Mouse (Mus musculus): Measurements from ENCODE around the gene Lrg1.

Lrg1 gene

DNA sequence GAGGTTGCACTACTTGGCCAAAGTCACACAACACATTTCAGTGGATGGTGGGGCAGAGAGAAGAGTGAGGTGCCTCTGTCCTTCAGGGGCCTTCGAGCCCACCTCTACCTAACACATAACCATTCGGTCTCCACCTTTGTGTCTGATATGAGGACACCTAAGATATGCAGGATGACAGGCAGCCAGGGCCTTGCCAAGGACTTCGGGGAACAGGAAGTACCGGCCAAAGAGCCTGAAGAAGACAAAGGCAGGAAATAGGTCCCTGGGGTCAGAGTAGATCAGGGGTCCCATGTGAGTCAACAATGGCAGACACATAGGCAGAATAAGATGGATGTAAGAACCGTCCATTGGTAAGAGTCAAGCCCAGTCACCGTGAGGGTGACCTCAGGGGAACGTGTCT lies 14.8 kb upstream of the Lrg1 start:
- DNase-seq (ENCODE audit: low read depth in 1 of 2, low spot score in 2 of 2) = no peak

DNA sequence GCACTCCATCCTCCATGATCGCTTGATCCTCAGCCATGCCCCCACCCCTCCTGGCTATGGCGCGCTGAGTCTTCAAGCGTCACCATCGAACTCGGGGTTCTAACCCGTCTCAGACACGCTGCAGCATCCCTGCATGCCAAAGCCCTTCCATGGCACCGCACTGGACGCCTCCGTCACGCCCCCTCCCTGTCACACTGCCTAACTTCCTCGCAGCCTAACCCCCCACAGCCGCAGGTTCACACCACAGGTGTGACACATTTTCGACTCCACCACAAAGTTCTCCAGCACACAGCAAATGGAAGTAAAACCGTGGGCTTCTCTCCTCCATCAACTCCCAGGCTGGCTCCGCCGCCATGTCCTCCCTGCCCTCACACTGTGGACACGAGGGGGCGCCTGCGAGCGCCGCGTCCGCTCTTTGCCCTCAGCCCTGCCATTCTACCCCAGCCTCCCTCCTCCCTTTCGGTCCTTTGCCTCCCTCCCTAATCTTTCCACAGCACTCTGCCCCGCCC lies 12.7 kb upstream of the Lrg1 start:
- peak; percentile 48 to 72 for DNase-seq (ENCODE audit: low read depth in 1 of 2, low spot score in 2 of 2)

DNA sequence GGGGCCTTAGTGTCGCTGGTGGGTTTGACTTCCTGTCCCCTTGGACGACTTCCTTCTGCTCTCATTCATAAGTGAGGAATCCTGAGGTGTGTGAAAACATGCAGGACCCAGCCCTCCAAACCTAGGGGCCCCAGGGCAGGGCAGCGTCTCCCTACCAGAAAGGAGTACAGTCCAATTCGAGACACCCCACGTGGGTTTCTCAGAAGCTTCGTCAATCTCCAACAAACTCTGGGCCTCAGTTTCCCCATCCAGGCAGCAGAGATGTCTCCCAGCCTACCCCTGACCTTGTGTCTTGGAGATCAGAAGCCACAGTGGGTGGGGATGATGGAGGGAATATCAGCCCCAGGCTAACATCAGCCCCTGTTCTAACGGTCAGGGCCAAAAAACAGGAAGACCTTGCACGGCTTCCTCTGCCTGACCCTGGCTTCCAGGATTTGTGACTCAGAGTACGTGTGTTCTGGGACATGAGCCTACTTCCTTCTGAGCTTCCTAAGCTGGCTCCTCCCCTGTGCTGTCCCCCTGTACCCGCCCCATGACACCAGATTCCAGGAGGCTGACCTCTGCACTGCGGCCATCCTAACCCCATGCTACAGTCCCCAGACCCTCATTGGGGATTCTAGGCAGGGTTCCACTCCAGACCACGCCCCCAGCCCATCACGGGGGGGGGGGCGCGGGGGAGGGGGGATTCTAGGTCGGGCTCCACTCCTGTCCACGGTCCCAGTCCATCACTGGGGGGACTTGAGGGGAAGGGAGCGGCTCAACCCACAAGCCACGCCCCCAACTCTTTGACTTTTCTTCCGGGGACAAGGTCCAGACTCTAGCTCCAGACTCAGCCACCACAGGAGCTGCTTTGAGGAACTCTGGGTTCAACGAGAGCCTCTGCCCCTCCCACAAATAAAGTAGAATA lies 11.9 kb upstream of the Lrg1 start:
- peak; percentile 45 to 46 for DNase-seq (ENCODE audit: low read depth in 1 of 2, low spot score in 2 of 2)

DNA sequence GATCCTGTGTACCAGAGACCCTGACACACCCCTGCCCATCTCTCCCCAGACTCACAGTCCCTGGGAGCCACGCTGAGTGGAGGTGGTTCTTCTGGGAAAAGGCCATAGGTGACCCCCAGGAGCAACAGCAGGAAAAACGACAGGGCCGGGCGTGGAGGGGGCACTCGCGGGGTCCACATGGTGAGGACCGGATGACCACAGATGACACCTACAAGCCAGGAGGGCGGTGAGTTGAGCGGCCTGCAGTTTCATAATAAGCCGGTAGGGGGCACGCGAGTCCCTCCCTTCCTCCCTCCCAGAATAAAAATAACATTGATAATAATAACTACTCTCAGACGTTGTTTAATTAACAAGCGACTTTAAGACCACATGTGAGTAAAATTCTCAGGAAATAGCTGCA lies 10.9 kb upstream of the Lrg1 start:
- peak; percentile 33 to 62 for DNase-seq (ENCODE audit: low read depth in 1 of 2, low spot score in 2 of 2)

GRCm38 (mm10) chr17:56131814-56132213 lies 10.0 kb upstream of the Lrg1 start:
- DNase-seq (ENCODE audit: low read depth in 1 of 2, low spot score in 2 of 2) = peak; percentile 42 to 69

GRCm38 (mm10) chr17:56131136-56131535 lies 9.3 kb upstream of the Lrg1 start:
- no peak for DNase-seq (ENCODE audit: low read depth in 1 of 2, low spot score in 2 of 2)

DNA sequence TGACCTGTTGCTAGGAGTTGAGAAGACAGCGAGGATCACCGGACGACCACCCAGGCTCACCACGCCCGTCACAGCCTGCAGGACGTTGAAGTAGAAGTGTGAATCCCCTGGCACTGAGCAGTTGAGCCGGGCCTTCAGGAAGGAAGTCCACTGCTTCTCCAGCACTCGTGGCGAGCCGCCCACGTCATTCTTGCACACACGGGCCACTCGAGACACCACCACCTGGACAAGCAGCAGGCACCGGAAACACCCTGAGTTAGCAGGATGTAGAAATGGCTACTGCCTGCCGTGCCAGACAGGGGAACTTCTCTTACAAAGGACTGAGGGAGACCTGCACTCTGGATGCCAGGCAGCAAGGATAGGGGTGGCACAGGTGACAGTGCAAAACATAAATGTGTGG lies 6.4 kb upstream of the Lrg1 start:
- no peak for DNase-seq (ENCODE audit: low read depth in 1 of 2, low spot score in 2 of 2)

GRCm38 (mm10) chr17:56126175-56126574 lies 4.4 kb upstream of the Lrg1 start:
- no peak for DNase-seq (ENCODE audit: low read depth in 1 of 2, low spot score in 2 of 2)

GRCm38 (mm10) chr17:56125276-56125630 lies 3.5 kb upstream of the Lrg1 start:
- no peak for DNase-seq (ENCODE audit: low read depth in 1 of 2, low spot score in 2 of 2)

- no peak for DNase-seq (ENCODE audit: low read depth in 1 of 2, low spot score in 2 of 2)
Measured at GRCm38 (mm10) chr17:56124377-56125275, 2.8 kb upstream of the Lrg1 start.

DNA sequence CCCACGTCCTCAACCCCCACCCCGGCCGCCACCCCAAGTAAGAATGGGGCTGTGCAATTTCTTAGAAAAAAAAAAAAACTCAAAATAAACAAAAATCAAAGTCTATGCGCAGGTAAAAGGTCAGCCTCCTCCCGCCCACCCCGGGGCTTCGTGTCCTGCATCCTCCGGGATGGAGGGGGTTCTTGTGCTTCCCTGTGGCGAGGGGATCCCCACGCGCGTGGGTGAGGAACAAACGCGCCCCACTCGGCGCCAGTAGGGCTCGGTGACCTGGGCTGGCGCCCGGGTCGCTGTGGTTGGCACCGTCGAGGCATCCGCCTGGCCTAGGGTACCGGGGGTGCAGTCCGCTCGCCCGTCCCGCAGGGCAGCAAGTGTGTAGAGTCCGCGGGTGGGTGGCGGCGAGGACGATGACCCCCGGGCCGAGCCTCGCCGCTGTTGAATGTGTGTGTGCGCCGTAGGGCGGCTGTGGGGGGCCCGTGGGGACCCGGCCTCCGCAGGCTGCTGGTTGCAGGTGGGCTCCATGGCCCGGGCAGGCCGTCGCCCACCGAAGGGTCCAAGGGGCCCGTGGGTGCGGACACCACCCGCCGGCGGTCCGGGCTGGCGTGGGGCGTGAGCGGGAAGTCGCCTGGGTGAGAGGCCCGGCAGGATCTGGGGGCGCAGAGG lies 2.0 kb upstream of the Lrg1 start:
- no peak for DNase-seq (ENCODE audit: low read depth in 1 of 2, low spot score in 2 of 2)

DNA sequence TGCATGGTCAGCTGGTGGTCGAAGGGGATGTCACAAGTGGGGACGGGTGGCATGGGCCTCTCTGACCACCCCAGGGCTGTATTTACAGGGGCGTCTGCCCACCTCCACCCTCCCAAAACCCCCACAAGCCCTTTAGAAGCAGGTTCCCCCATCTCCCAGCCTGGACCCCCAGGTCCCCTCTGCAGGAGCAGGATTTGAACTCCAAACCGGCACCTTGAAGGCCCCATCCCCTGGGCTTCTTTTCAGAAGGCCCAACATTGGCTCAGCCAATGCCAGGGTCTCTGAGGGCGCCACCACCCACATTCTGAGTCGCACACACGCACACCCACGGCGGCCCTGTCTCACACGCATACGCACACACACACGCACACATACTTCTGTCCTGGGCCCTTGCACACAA lies 1.4 kb upstream of the Lrg1 start:
- no peak for DNase-seq (ENCODE audit: low read depth in 1 of 2, low spot score in 2 of 2)

DNA sequence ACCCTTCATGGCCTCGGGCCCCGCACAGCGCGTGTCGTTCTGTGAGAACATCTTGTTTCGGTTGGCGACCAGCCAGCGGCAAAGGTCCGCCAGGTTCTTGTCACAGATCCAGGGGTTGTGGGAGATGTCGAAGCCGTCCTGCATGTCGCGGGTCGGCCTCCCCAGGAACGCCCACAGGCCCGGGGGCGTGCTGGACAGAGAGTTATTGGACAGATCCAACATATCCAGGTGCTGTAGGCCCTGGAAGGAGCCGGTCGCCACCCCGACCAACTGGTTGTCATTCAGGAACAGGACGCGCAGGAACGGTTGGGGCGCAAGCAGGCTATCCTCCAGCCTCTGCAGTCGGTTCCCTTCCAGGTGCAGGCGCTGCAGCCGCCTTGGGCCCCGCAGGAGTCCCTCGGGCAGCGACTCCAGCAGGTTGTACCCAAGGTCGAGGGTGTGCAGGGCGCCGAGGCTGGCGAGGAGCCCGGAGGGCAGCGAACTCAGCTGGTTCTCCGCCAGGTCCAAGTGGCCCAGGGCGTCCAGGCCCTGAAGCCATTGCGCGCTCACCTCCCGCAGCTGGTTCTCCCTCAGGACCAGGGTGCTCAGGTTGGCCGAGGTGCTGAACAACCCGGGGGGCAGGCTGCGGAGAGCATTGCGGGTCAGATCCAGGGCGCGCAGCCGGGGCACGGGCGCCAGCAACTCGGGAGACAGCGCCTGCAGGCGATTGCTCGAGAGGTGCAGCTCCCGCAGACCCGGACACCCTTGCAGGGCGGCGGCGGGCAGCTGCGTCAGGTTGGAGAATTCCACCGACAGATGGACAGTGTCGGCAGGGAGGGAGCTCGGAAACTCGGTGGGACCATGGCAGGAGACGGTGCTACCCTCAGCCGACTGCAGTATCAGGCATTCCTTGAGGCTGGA lies 1.6 kb downstream of the Lrg1 start:
- no peak for DNase-seq (ENCODE audit: low read depth in 1 of 2, low spot score in 2 of 2)

- no peak for DNase-seq (ENCODE audit: low read depth in 1 of 2, low spot score in 2 of 2)
Measured at GRCm38 (mm10) chr17:56119431-56119830, 2.4 kb downstream of the Lrg1 start.

DNA sequence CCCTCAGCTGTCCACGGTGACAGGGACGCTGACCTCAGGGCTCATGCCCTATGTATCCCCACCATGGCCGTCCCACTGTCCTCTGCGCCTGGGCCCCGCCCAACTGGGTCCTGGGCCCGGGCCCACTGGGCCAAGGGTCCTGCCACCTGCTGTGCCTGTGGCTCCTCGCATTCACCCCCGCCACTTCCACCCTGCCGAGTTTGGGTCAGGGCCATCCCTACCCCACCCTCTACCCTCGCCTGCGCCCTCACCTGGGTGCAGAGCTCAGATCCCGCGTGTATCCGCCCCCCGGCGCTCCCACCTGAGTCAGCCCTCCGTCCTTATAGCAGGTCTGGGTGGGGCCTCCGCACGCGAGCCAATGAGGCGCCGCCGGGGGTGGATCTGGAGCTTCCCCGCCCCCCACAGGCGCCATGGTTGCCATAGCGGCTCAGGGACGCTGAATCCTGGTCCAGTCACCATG lies 4.5 kb downstream of the Lrg1 start, which contains the start of gene Plin5:
Gene Plin5, minus strand, starts transcription at position 346 of the 460 bp plus-strand sequence.
- DNase-seq (ENCODE audit: low read depth in 1 of 2, low spot score in 2 of 2) = no peak

DNA sequence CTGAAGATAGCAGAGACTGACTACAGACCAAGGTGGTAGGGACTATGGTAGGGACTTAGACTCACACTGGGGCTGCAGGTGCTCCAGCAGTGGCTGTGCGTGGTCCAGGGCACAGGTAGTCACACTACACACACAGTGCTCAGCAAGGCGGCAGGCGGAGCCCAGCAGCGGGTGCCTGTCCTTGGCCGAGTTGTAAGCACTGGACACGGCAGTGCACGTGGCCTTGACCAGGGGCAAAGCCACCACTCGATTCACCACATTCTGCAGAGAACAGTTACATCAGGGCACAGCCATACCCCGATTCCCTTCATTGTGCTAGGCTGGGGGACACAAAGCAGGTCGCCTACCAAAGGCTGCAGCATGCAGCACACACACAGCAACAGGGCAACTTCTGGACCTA lies 5.6 kb downstream of the Lrg1 start:
- DNase-seq (ENCODE audit: low read depth in 1 of 2, low spot score in 2 of 2) = no peak

DNA sequence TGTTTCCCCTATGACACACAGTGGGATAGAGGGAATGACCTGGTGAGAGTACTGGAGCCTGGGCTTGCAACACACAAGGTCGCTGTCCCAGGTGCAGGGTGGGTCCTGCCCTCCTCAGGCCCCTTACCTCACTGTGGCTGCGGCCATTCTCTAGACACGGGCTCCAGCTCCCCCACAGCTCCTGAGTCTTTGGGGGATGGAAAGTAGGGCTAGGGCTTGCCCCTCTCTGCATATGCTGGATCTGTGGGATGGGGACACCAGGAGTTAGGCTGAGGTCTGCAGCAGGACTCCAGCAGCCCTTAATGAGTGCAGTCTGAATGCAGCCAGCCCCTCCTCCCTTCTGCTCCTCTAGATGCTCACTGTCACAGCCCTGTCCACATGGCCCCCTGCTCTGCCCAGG lies 9.1 kb downstream of the Lrg1 start:
- DNase-seq (ENCODE audit: low read depth in 1 of 2, low spot score in 2 of 2) = no peak

DNA sequence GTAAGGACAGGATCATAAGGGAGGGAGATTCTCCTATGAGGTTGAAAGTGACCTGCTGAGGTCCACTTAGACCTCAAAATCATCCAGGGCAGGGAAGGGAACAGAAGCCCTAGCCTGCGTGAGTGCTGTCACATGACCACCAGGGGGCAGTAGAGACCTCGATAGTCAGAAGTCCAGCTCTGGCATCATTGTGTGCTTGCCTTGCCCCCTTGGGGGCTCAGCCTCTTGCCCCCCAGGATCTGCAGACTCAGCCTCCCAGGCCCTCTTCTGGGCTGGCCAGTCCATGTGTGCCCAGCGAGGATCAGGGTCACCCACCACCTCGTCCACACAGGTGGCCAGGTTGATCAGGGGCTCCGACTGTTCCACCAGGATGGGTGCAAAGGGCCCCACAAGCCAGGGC lies 9.9 kb downstream of the Lrg1 start:
- peak in 1 of 2 experiments; percentile 38 for DNase-seq (ENCODE audit: low read depth in 1 of 2, low spot score in 2 of 2)

DNA sequence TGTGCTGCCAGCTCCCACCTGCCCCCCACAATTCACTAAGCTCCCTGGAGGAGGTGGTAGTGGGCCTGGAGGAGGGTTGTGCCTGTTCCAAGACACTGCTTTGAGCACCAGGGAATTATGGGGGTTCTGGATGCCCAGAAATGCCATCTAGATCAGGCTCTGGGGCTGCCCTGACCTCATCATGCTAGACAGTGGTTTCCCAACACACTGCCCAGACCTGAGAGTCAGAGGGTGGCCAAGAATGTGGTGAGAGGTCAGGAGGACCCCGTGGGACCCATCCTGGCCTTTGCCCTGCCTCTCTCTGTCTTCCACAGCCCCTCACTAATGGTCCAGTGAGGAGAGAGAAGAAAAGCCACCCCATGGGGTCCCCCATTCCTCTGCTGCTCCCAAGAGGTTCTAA lies 10.8 kb downstream of the Lrg1 start:
- no peak for DNase-seq (ENCODE audit: low read depth in 1 of 2, low spot score in 2 of 2)

GRCm38 (mm10) chr17:56110571-56110970 lies 11.2 kb downstream of the Lrg1 start:
- DNase-seq (ENCODE audit: low read depth in 1 of 2, low spot score in 2 of 2) = no peak
